Mouse (Mus musculus): ENCODE data around the gene Vsnl1. TPM values are rescaled to one million over a fixed set of nuclear protein-coding genes. Genes with fewer than 3 reads are reported as not detected.

Gene Vsnl1
- total RNA-seq (2021), result under 1 TPM; 0.57 TPM
- polyA plus RNA-seq (2012; rRNA removed), result 0.23 and 0.41 TPM in 2 replicates
- long read RNA-seq, partial matches to known transcripts, result 0 of 1 reads
- long read RNA-seq, other reads (novel, unspliced or antisense), result 0 of 1 reads

DNA sequence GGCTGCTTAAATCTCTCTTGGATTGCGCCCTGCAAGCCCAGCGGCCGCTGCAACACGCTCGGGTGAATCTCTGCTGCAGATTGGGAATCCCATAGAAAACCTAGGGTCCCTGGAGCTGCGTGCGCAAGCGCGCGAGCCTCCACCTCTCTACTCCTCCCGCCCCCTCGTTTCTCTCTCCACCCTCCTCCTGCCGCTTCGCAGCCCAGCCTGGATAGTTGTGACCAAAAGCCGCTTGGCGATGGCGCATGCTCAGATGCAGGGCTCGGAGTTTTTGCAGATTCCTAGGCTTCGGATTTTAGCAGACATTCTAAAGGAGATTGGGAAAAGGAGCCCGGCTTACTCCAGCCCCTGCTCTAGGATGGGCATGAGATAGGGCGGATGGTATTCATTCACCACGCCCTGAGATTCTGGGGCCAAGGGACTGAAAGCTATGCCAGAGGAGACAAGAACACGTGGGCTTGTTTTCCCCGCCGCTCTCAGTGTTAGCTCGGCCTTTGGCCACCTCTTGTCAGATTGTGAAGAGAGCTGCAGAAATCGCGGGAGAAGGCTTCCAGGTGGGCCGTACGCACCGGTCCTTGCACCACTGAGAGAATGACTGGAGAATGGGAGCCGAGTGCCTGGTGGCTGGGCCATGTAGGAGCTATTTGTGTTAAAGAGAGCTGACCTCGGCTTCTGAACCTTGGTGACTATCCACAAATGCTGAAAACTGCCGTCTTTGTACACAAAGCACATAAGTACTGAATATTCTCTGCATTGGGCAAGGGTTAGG is at the start of gene Vsnl1:
Gene Vsnl1 (minus strand): TSS at position 117 of the 769 bp plus-strand sequence.
- Histone ChIP-seq H3K79me2 (replicated peaks; ENCODE audit: control insufficient read depth, insufficient read depth, low read length) (no peaks in the 10 kb centered on the region), H3K27me3 (ENCODE audit: control insufficient read depth, insufficient read depth, low read length) (peaks cover 2% of the 10 kb centered on the region; the same call in 1 of the 2 replicates), H3K9ac (ENCODE audit: low read depth, low read length) (no peak within 1 kb of the TSS), H3K36me3 (ENCODE audit: control insufficient read depth, insufficient read depth, low read length) (no peaks in the 10 kb centered on the region), H3K4me1 (ENCODE audit: control insufficient read depth, insufficient read depth, low read length) (no peaks in the 10 kb centered on the region), H3K4me3 (peak within 1 kb of the TSS; percentile 34), H3K27ac (no peak within 1 kb of the TSS)
- TF ChIP-seq POLR2A (IDR thresholded peaks at IDR 0.05; ENCODE audit: insufficient read depth, low read depth, low read length) (no peak), CTCF (IDR thresholded peaks at IDR 0.05) (no peak), EP300 (IDR thresholded peaks at IDR 0.05; ENCODE audit: insufficient read depth, low read depth, low read length) (no peak)
- WGBS, result 4% methylated on average over 34 of the region's 34 CpGs
- intact Hi-C loops (cut with DNase I), result no loop called here
- peak; percentile 47 to 50 for DNase-seq

DNA sequence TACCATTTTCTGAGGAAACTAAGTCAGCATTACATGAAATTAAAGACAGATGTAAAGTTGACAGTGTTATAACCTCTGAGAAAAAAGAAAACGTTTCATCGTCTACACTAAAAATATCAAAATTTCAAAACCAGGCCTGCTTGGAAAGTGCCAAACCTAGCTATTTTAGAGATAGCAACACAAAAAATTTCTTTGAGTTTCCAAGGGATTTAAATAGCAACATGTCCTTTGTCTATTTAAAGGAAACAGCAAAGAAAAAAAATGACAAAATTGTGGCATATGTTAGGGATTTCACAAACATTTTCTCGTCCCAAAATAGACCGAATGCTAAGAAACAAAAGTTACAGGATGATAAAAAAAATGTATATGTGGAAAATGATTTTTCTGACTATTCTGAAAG is 20.2 kb upstream of the Vsnl1 start:
- H3K36me3 ChIP-seq (ENCODE audit: control insufficient read depth, insufficient read depth, low read length), result no peaks in the 10 kb centered on the region
- H3K4me3 ChIP-seq, result no peak overlapping the region
- H3K4me1 ChIP-seq (ENCODE audit: control insufficient read depth, insufficient read depth, low read length), result no peaks in the 10 kb centered on the region
- H3K27ac ChIP-seq, result no peak overlapping the region
- H3K27me3 ChIP-seq (ENCODE audit: control insufficient read depth, insufficient read depth, low read length), result peaks cover 3% of the 10 kb centered on the region
- DNase-seq, result no peak
- intact Hi-C loops (cut with DNase I), result no loop called here
- WGBS, result 76% methylated on average over 4 of the region's 4 CpGs
- TF ChIP-seq EP300 (IDR thresholded peaks at IDR 0.05; ENCODE audit: insufficient read depth, low read depth, low read length) (no peak), POLR2A (IDR thresholded peaks at IDR 0.05; ENCODE audit: insufficient read depth, low read depth, low read length) (no peak), CTCF (IDR thresholded peaks at IDR 0.05) (no peak)
- no peak overlapping the region for H3K9ac ChIP-seq (ENCODE audit: low read depth, low read length)
- no peaks in the 10 kb centered on the region for H3K79me2 ChIP-seq (replicated peaks; ENCODE audit: control insufficient read depth, insufficient read depth, low read length)

DNA sequence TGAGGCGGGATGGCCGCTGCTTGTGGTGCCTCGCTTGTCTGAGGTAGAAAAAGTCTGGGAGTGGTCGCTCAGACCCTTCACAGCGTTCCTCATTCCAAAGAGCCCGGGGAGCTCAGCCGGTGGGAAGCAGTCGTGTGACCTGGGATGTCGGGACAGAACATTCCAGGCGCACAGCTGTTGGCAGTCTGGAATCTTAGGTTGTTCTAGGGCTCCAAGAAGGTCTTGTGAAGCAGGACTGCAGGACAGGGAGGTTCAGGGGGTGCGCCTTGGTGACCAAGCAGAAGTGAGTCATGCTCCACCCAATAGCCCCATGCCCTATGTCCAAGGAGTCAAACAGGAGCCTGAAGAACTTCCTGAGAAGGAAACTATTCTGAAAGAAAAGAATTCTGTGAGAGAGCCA is 19.8 kb upstream of the Vsnl1 start:
- Histone ChIP-seq H3K36me3 (ENCODE audit: control insufficient read depth, insufficient read depth, low read length) (no peaks in the 10 kb centered on the region), H3K4me1 (ENCODE audit: control insufficient read depth, insufficient read depth, low read length) (no peaks in the 10 kb centered on the region), H3K4me3 (peak overlapping the region; percentile 29; the same call in 1 of the 2 replicates), H3K79me2 (replicated peaks; ENCODE audit: control insufficient read depth, insufficient read depth, low read length) (no peaks in the 10 kb centered on the region), H3K9ac (ENCODE audit: low read depth, low read length) (no peak overlapping the region), H3K27me3 (ENCODE audit: control insufficient read depth, insufficient read depth, low read length) (peaks cover 3% of the 10 kb centered on the region), H3K27ac (no peak overlapping the region)
- DNase-seq, result no peak
- 3% methylated on average over 11 of the region's 11 CpGs for WGBS
- intact Hi-C loops (cut with DNase I), result no loop called here
- no peak for TF ChIP-seq POLR2A (IDR thresholded peaks at IDR 0.05; ENCODE audit: insufficient read depth, low read depth, low read length)
- no peak for TF ChIP-seq CTCF (IDR thresholded peaks at IDR 0.05)
- no peak for TF ChIP-seq EP300 (IDR thresholded peaks at IDR 0.05; ENCODE audit: insufficient read depth, low read depth, low read length)

DNA sequence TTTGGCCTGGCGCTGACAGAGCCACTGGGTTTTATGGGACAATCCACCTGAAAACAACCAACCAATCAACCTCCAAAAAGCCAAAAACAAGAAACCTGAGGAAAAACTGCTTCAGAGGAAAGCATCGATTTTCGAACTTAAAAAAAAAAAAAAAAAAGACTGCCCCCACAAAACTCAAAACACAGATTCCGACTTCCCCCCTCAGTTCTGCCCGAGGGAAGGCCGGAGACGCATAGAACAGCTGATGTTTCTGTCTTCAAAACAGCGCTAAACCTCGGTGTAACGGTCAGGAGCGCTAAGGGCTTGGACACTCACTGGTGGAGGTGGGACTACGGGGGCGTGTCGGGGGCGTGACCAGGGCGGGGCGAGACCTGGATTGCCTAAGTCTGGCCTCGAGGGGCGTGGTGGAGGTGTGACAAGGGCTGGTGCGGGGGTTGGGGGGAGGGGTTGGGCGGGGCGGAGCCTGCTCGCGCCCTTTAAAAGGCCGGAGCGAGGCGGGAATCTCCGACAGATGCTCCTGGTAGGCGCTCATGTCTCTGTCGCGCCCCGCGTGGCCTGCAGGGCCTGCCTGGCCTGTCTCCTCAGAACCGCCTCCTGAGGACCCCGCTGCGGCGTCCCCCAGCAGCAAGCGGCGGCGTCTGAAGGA is 19.3 kb upstream of the Vsnl1 start, which contains the start of gene Rad51ap2:
Gene Rad51ap2 (plus strand): TSS at position 531 of the 646 bp plus-strand sequence.
- Histone ChIP-seq H3K79me2 (replicated peaks; ENCODE audit: control insufficient read depth, insufficient read depth, low read length) (no peaks in the 10 kb centered on the region), H3K36me3 (ENCODE audit: control insufficient read depth, insufficient read depth, low read length) (no peaks in the 10 kb centered on the region), H3K9ac (ENCODE audit: low read depth, low read length) (no peak within 1 kb of the TSS), H3K27ac (no peak within 1 kb of the TSS), H3K4me1 (ENCODE audit: control insufficient read depth, insufficient read depth, low read length) (no peaks in the 10 kb centered on the region), H3K4me3 (peak within 1 kb of the TSS; percentile 29; the same call in 1 of the 2 replicates), H3K27me3 (ENCODE audit: control insufficient read depth, insufficient read depth, low read length) (peaks cover 3% of the 10 kb centered on the region)
- TF ChIP-seq POLR2A (IDR thresholded peaks at IDR 0.05; ENCODE audit: insufficient read depth, low read depth, low read length) (no peak), CTCF (IDR thresholded peaks at IDR 0.05) (peak; percentile 18)
- peak; percentile 80 to 84 for DNase-seq
- intact Hi-C loops (cut with DNase I), result no loop called here
- 2% methylated on average over 40 of the region's 40 CpGs for WGBS

DNA sequence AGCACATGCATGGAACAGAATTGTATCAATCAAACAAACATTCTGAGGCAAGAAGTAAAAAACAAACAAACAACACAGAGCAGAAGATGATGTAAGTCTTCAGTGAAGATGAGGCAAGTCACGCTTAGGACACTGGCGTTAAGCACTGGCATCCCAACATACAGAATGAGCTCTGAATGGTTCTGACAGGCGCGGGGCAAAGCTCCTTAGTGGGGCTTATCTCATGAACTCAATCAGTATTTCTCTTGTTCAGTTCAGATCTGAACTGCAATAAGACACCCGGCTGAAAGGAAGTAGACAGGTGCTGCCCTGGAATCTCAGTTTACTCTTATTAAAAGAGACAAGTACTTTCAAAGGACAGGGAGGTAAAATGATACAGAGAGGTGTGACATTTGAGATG is 17.7 kb upstream of the Vsnl1 start:
- intact Hi-C loops (cut with DNase I), result no loop called here
- DNase-seq, result no peak
- WGBS, result 73% methylated on average over 5 of the region's 5 CpGs
- Histone ChIP-seq H3K9ac (ENCODE audit: low read depth, low read length) (no peak overlapping the region), H3K4me3 (no peak overlapping the region), H3K27me3 (ENCODE audit: control insufficient read depth, insufficient read depth, low read length) (peaks cover 3% of the 10 kb centered on the region), H3K4me1 (ENCODE audit: control insufficient read depth, insufficient read depth, low read length) (no peaks in the 10 kb centered on the region), H3K79me2 (replicated peaks; ENCODE audit: control insufficient read depth, insufficient read depth, low read length) (no peaks in the 10 kb centered on the region), H3K36me3 (ENCODE audit: control insufficient read depth, insufficient read depth, low read length) (no peaks in the 10 kb centered on the region), H3K27ac (no peak overlapping the region)
- TF ChIP-seq POLR2A (IDR thresholded peaks at IDR 0.05; ENCODE audit: insufficient read depth, low read depth, low read length), result no peak
- no peak for TF ChIP-seq EP300 (IDR thresholded peaks at IDR 0.05; ENCODE audit: insufficient read depth, low read depth, low read length)
- TF ChIP-seq CTCF (IDR thresholded peaks at IDR 0.05), result no peak

All from heart, adult 2 months (tissue).